Mouse (Mus musculus): ENCODE data around the gene Habp2.
"Not testable (repeated sequence)": the region's sequence is repeated elsewhere in the genome, so short reads cannot be mapped to it uniquely, and the experiment has no call there.

Habp2 gene

GRCm38 (mm10) chr19:56296668-56297067 lies 9.7 kb downstream of the Habp2 start:
- DNase-seq (ENCODE audit: low spot score) = no peak

GRCm38 (mm10) chr19:56297264-56297663 lies 10.3 kb downstream of the Habp2 start:
- no peak for DNase-seq (ENCODE audit: low spot score)

- no peak for DNase-seq (ENCODE audit: low spot score)
Observed at GRCm38 (mm10) chr19:56300835-56301234, 13.9 kb downstream of the Habp2 start.

- DNase-seq (ENCODE audit: low spot score) = no peak
Observed at GRCm38 (mm10) chr19:56316531-56316930, 29.6 kb downstream of the Habp2 start.

GRCm38 (mm10) chr19:56319219-56319618 lies 32.3 kb downstream of the Habp2 start:
- DNase-seq (ENCODE audit: low spot score) = no peak

GRCm38 (mm10) chr19:56319629-56320028 lies 32.7 kb downstream of the Habp2 start:
- no peak for DNase-seq (ENCODE audit: low spot score)

- peak; percentile 19 for DNase-seq (ENCODE audit: low spot score)
Observed at GRCm38 (mm10) chr19:56320186-56320860, 33.4 kb downstream of the Habp2 start.

GRCm38 (mm10) chr19:56321303-56321920 lies 34.5 kb downstream of the Habp2 start:
- no peak for DNase-seq (ENCODE audit: low spot score)

- no peak for DNase-seq (ENCODE audit: low spot score)
Observed at GRCm38 (mm10) chr19:56325676-56326075, 38.7 kb downstream of the Habp2 start.

GRCm38 (mm10) chr19:56326243-56326855 lies 39.4 kb downstream of the Habp2 start:
- no peak for DNase-seq (ENCODE audit: low spot score)

- DNase-seq (ENCODE audit: low spot score) = no peak
Observed at GRCm38 (mm10) chr19:56336321-56336720, 49.4 kb downstream of the Habp2 start.

GRCm38 (mm10) chr19:56336826-56337225 lies 49.9 kb downstream of the Habp2 start:
- DNase-seq (ENCODE audit: low spot score) = no peak

GRCm38 (mm10) chr19:56342006-56342405 lies 55.1 kb downstream of the Habp2 start:
- peak; percentile 41 for DNase-seq (ENCODE audit: low spot score)

- DNase-seq (ENCODE audit: low spot score) = no peak
Observed at GRCm38 (mm10) chr19:56343869-56344563, 57.1 kb downstream of the Habp2 start.

GRCm38 (mm10) chr19:56346016-56346415 lies 59.1 kb downstream of the Habp2 start:
- no peak for DNase-seq (ENCODE audit: low spot score)

GRCm38 (mm10) chr19:56346750-56347149 lies 59.8 kb downstream of the Habp2 start:
- DNase-seq (ENCODE audit: low spot score) = no peak

GRCm38 (mm10) chr19:56349295-56349694 lies 62.4 kb downstream of the Habp2 start:
- no peak for DNase-seq (ENCODE audit: low spot score)

- no peak for DNase-seq (ENCODE audit: low spot score)
Observed at GRCm38 (mm10) chr19:56353689-56354088, 66.8 kb downstream of the Habp2 start.

GRCm38 (mm10) chr19:56355201-56355600 lies 68.3 kb downstream of the Habp2 start:
- no peak for DNase-seq (ENCODE audit: low spot score)

- peak; percentile 80 for DNase-seq (ENCODE audit: low spot score)
Observed at GRCm38 (mm10) chr19:56356480-56357373, 69.8 kb downstream of the Habp2 start.

- not testable (repeated sequence) for DNase-seq (ENCODE audit: low spot score)
Observed at GRCm38 (mm10) chr19:56357374-56357708, 70.4 kb downstream of the Habp2 start.

- DNase-seq (ENCODE audit: low spot score) = no peak
Observed at GRCm38 (mm10) chr19:56358890-56359289, 72.0 kb downstream of the Habp2 start.
